Mouse (Mus musculus) kidney, embryonic 15.5 days (tissue): ENCODE results near the gene Dner. TPM values are rescaled to one million over a fixed set of nuclear protein-coding genes. Genes with fewer than 3 reads are reported as not detected.

ENCODE experiments used
- ATAC-seq: fragments of 200-750 bp; cut with Nextera tagmentation; replicated peaks from 2 replicates; pipeline ENCODE4 v1.8.0; 2017; ENCODE audit warnings: moderate TSS enrichment; ENCODE audit not compliant: low FRiP score
- H3K27ac ChIP-seq: fragments of 300-500 bp; sonication (generic); 2 replicates; pipeline ENCODE4 v1.5.1; 2015; ENCODE audit warnings: mild to moderate bottlenecking, inconsistent platforms
- H3K27me3 ChIP-seq: fragments of 300-500 bp; sonication (generic); 2 replicates; pipeline ENCODE4 v1.6.1; 2015; ENCODE audit warnings: inconsistent platforms
- H3K36me3 ChIP-seq: fragments of 300-500 bp; sonication (generic); 2 replicates; pipeline ENCODE4 v1.6.1; 2015; ENCODE audit warnings: inconsistent platforms
- H3K4me1 ChIP-seq: fragments of 300-500 bp; sonication (generic); 2 replicates; pipeline ENCODE4 v1.6.1; 2015; ENCODE audit warnings: inconsistent platforms
- H3K4me2 ChIP-seq: fragments of 300-500 bp; sonication (generic); 2 replicates; pipeline ENCODE4 v1.6.1; 2015; ENCODE audit warnings: moderate library complexity, mild to moderate bottlenecking, inconsistent platforms
- H3K4me3 ChIP-seq: fragments of 300-500 bp; sonication (generic); replicated peaks from 2 replicates; pipeline ENCODE4 v1.5.1; 2015; ENCODE audit warnings: mild to moderate bottlenecking, inconsistent platforms
- H3K9ac ChIP-seq: fragments of 300-500 bp; sonication (generic); 2 replicates; pipeline ENCODE4 v1.6.1; 2015; ENCODE audit warnings: mild to moderate bottlenecking, inconsistent platforms
- H3K9me3 ChIP-seq: fragments of 300-500 bp; sonication (generic); replicated peaks from 2 replicates; pipeline ENCODE4 v1.6.1; 2016; ENCODE audit warnings: inconsistent platforms
- WGBS: fragments of 180-500 bp; shearing (Covaris S2); methylation state at CpG from one replicate; pipeline ENCODE4 v1.1.7; 2015; ENCODE audit warnings: mixed read lengths; 5-methylcytosine and 5-hydroxymethylcytosine counted together
- polyA plus RNA-seq: library from polyadenylated mRNA; unstranded; fragments of >200 nt; fragmentation: Nextera tagmentation; extraction: Ambion mirVana; gene quantifications from 2 replicates; pipeline ENCODE4 v1.2.1, GENCODE M21; 2015

Dner gene
- polyA plus RNA-seq, 1 experiment from 2014 or later, result 2.5 TPM

DNA sequence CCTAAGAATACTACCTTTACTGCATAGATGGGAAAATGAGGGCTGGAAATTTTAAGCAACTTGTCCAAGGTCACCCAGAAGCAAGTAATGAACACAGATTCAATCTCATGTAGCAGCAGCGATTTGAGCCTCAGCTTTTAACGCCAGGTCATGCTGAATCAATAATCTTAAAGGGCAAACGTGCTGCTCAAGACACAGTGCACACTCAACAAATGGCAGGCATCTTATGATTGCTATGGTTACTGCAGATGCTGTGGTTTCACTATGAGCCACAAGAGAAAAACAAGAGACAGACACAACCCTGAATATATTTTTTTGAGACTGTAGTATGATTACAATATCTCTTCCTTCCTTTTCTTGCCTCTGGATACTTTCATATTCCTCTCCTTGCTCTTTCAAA, 228.4 kb downstream of the Dner start:
- Histone ChIP-seq H3K27me3 (no peaks in the 10 kb centered on the region), H3K9me3 (no peaks in the 10 kb centered on the region), H3K9ac (no peak overlapping the region), H3K36me3 (no peaks in the 10 kb centered on the region), H3K27ac (no peak overlapping the region), H3K4me3 (no peak overlapping the region), H3K4me2 (no peak overlapping the region), H3K4me1 (no peaks in the 10 kb centered on the region)
- no peak for ATAC-seq
- WGBS, result 76% methylated on average over 3 of the region's 3 CpGs

DNA sequence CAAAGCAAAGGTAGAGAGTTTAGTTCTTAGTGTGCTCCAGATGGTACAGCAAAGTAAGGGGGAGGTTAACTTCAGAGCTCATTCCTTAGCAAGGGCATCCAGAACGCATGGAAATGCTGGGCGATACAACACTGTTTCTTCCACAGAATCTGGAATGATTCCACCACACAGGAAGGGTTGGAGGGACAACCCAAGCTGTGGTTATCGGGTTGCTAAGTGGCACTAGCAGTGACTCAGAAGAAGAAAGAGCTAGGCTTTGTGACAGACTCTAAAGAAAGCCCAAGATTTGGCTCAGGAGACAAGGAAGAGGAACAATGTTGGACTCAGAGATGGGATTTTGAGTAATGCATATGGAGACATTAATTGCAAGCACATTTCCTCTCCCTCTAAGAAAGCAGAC, 231.3 kb downstream of the Dner start:
- no peaks in the 10 kb centered on the region for H3K27me3 ChIP-seq
- H3K4me1 ChIP-seq, result no peaks in the 10 kb centered on the region
- no peak overlapping the region for H3K9ac ChIP-seq
- no peak overlapping the region for H3K4me2 ChIP-seq
- no peaks in the 10 kb centered on the region for H3K9me3 ChIP-seq
- no peak overlapping the region for H3K4me3 ChIP-seq
- ATAC-seq, result no peak
- whole genome bisulfite sequencing, result 93% methylated on average over 3 of the region's 3 CpGs
- no peaks in the 10 kb centered on the region for H3K36me3 ChIP-seq
- H3K27ac ChIP-seq, result no peak overlapping the region

DNA sequence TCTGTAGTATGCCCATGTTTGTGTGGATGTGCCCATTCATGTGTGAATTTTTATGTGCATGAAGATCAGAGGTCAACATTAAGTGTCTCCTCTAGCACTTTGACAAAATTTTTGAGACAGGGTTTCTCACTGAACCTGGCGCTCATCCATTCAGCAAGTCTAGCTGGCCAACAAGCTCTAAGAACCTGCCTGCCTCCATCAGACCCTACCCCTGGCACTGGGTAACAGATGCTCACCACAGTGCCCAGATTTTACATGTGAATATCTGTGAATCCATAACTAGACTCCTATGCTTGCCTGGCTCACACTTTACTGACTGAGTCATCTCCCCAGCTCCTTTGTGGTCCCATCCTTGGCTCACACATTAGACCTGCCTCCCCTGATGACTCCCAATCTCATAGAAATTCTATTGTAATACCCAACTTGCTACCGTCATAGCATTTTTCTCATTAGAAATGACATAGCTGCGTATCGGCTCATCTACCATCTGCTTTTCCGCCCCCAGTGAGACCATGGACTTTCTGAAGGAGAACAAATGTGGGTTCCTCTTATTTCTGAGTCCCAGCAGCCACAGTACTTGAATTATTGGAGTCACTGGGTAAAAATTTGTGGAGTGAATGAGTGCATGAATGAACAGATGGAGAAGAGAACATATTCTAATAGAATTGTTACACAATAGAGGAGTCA, 231.9 kb downstream of the Dner start:
- Histone ChIP-seq H3K36me3 (no peaks in the 10 kb centered on the region), H3K9me3 (no peaks in the 10 kb centered on the region), H3K9ac (no peak overlapping the region), H3K4me3 (no peak overlapping the region), H3K4me2 (no peak overlapping the region), H3K4me1 (no peaks in the 10 kb centered on the region), H3K27me3 (no peaks in the 10 kb centered on the region), H3K27ac (no peak overlapping the region)
- 91% methylated on average over 5 of the region's 5 CpGs for WGBS
- no peak for ATAC-seq

DNA sequence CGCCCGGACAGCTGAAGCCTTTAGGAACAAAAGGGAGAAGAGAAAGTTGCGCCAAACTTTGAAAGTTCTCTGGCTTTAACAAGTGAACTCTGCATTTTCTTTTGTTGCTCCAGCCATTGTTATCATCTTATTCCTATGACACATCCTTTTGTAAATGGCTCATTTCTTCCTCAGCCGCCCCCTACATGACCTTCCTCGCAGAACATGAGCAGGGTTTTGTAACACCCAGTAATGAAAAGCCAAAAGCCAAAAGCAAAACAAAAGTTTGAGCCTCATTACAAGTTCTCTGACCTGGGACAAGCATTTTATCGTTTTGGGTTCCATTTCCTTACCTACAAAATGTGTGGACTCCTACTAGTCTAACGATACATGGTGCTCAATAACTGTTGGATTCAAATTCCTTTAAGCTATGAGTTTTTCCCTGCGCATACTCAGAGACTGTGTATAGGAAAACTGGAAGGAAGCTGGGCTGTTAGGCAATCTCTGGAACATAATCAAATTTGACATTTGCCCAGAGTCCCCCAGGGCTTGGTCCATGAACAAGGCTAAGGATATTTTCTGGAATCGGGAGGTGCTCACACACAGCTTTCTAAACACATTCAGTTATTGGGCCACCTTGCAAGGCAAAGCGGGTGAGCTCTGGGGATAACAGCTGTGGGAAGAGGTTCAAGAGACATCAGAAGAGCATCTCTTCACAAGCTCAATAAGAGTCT, 246.3 kb downstream of the Dner start:
- no peaks in the 10 kb centered on the region for H3K36me3 ChIP-seq
- 84% methylated on average over 10 of the region's 10 CpGs for WGBS
- no peaks in the 10 kb centered on the region for H3K4me1 ChIP-seq
- no peak overlapping the region for H3K27ac ChIP-seq
- H3K27me3 ChIP-seq, result no peaks in the 10 kb centered on the region
- H3K4me3 ChIP-seq, result no peak overlapping the region
- no peak for ATAC-seq
- H3K9me3 ChIP-seq, result no peaks in the 10 kb centered on the region
- H3K4me2 ChIP-seq, result no peak overlapping the region
- no peak overlapping the region for H3K9ac ChIP-seq

DNA sequence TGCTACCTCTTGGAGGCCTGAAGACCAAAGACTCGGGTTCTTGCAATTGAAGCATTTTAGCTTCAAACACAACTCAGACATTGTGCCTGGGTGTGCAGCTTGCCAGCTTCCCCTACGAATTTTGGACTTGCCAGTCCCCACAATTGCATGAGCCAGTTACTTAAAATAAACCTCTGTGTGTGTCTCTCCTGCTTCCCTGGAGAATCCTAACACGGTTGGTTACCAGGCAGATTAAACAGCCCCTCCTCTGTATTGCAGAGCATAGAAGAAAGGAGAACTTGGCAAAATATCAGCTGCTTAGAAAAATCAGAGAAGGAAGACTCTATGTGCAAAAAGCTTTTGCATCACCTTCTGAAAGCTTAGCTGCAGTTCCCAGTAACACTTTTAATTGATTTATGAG, 252.4 kb downstream of the Dner start:
- H3K4me3 ChIP-seq, result no peak overlapping the region
- H3K4me1 ChIP-seq, result no peaks in the 10 kb centered on the region
- 69% methylated on average over 3 of the region's 3 CpGs for WGBS
- ATAC-seq, result no peak
- no peak overlapping the region for H3K27ac ChIP-seq
- H3K9ac ChIP-seq, result no peak overlapping the region
- H3K9me3 ChIP-seq, result no peaks in the 10 kb centered on the region
- no peaks in the 10 kb centered on the region for H3K36me3 ChIP-seq
- no peaks in the 10 kb centered on the region for H3K27me3 ChIP-seq
- H3K4me2 ChIP-seq, result no peak overlapping the region

DNA sequence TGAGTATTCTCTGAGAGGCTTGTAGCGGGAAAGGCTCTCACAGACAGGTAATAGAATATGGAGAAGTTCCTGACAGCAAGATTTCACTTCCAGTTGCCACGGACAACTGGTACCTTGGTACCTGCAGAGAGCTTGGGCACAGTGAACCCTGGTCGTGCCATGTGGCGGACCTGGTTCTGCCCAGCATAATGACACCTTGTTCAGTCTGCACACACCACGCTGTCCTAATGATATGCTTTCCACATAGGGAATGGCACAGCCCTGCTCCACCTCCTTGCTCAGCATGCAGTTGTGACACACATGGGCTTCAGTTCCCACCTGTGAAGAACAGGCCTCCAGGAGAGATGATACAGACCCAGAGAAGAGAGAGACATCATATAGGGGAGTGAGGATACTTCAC, 253.0 kb downstream of the Dner start:
- H3K36me3 ChIP-seq, result no peaks in the 10 kb centered on the region
- H3K4me1 ChIP-seq, result no peaks in the 10 kb centered on the region
- ATAC-seq, result no peak
- H3K4me3 ChIP-seq, result no peak overlapping the region
- no peak overlapping the region for H3K4me2 ChIP-seq
- 91% methylated on average over 5 of the region's 5 CpGs for WGBS
- no peak overlapping the region for H3K9ac ChIP-seq
- H3K9me3 ChIP-seq, result no peaks in the 10 kb centered on the region
- no peaks in the 10 kb centered on the region for H3K27me3 ChIP-seq
- no peak overlapping the region for H3K27ac ChIP-seq

DNA sequence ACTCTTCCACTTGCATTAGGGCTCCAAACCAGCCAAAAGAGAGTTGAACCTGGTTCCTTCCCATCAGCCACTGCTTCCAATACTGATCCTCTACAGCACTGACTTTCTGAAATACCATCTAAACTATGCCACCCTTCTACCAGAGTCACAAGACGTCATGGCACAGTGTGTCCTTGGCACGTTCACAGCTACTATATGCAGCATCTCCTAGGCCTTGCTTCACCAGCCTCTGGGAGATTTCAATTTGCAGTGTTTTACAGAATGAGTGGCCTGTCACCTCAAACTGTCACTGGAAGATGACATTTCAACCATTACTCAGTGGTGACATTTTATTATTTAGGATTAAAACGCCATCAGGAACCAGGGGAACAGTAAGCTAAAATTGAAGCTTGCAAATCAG, 254.6 kb downstream of the Dner start:
- H3K27ac ChIP-seq, result no peak overlapping the region
- no peak overlapping the region for H3K4me3 ChIP-seq
- H3K4me2 ChIP-seq, result no peak overlapping the region
- ATAC-seq, result no peak
- no peaks in the 10 kb centered on the region for H3K27me3 ChIP-seq
- 85% methylated on average over 3 of the region's 3 CpGs for WGBS
- H3K4me1 ChIP-seq, result no peaks in the 10 kb centered on the region
- no peaks in the 10 kb centered on the region for H3K36me3 ChIP-seq
- no peak overlapping the region for H3K9ac ChIP-seq
- H3K9me3 ChIP-seq, result no peaks in the 10 kb centered on the region

DNA sequence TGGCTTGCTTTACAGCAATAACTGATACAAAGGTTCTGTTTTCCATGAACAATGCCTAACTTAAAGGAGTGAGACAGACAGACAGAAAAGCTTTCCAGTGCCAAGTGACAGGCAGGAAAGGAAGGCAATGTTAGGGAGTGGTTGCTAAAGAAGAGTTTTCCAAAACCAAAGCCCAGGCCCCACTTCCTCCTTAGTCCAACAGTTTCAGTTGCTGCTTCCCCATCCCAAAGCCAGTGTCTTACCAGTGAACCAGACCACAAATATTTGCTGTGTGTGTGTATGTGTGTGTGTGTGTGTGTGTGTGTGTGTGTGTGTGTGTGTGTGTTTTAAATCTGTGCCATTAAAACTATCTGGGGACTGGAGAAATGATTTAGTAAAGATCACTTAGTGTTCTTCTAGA, 258.5 kb downstream of the Dner start:
- Histone ChIP-seq H3K27me3 (no peaks in the 10 kb centered on the region), H3K36me3 (no peaks in the 10 kb centered on the region), H3K4me3 (no peak overlapping the region), H3K27ac (no peak overlapping the region), H3K9me3 (no peaks in the 10 kb centered on the region), H3K9ac (no peak overlapping the region), H3K4me2 (no peak overlapping the region), H3K4me1 (no peaks in the 10 kb centered on the region)
- ATAC-seq, result no peak

DNA sequence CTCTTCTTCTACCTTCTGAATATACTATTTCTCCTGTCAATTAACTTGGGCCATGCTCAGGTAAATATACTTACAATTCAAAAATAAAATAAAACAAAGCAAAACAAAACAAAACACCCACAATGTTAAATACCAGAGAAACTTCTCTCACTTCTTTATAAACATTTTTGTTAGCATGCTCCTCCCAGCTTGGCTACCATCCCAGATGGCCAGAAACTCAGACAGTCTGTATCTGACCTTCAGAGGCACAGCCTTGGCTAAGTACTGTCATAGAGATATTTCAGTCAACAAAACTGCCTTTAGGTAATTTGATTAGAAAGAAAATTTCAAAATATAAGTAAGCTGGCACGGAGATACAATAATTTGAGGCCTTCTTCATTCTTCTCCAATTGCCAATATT, 259.7 kb downstream of the Dner start:
- no peaks in the 10 kb centered on the region for H3K4me1 ChIP-seq
- H3K4me3 ChIP-seq, result no peak overlapping the region
- H3K27ac ChIP-seq, result no peak overlapping the region
- H3K9me3 ChIP-seq, result no peaks in the 10 kb centered on the region
- ATAC-seq, result no peak
- H3K36me3 ChIP-seq, result no peaks in the 10 kb centered on the region
- no peak overlapping the region for H3K4me2 ChIP-seq
- WGBS, result 76% methylated on average over 1 of the region's 1 CpGs
- no peak overlapping the region for H3K9ac ChIP-seq
- H3K27me3 ChIP-seq, result no peaks in the 10 kb centered on the region

DNA sequence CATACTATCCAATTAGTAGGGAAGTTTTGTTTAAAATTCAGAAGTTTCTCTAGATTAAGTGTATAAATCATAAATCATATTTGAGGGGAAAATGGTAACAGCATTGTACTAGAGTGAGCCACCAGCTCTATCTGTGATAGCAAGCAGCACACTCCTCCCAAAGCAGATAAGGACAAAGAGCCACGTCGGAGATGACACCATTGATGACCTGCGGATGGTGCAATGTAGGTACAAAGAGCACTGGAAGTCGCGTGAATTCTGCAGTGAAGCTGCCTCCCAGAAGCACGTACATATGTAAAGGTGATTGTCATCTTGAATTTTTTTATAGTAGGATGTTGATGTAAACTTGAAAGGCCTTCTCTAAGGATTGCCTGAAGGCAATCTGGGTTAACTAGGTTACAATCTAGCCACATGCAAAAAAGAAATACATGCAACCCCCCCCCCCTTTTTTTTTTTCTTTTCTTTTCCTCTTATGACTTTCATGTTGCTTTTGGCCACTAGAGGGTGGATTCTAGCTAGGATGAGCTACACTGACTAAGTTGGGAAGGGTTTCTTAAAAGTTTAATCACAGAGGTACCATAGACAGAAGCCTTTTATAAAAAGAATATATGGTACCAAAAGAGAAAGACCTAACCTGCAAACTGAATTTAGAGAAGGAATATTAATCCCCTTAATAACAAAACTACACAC, 262.6 kb downstream of the Dner start:
- no peaks in the 10 kb centered on the region for H3K9me3 ChIP-seq
- no peaks in the 10 kb centered on the region for H3K27me3 ChIP-seq
- no peak overlapping the region for H3K9ac ChIP-seq
- ATAC-seq, result no peak
- no peak overlapping the region for H3K4me3 ChIP-seq
- no peak overlapping the region for H3K27ac ChIP-seq
- no peaks in the 10 kb centered on the region for H3K4me1 ChIP-seq
- H3K36me3 ChIP-seq, result no peaks in the 10 kb centered on the region
- WGBS, result 79% methylated on average over 6 of the region's 6 CpGs
- H3K4me2 ChIP-seq, result no peak overlapping the region

DNA sequence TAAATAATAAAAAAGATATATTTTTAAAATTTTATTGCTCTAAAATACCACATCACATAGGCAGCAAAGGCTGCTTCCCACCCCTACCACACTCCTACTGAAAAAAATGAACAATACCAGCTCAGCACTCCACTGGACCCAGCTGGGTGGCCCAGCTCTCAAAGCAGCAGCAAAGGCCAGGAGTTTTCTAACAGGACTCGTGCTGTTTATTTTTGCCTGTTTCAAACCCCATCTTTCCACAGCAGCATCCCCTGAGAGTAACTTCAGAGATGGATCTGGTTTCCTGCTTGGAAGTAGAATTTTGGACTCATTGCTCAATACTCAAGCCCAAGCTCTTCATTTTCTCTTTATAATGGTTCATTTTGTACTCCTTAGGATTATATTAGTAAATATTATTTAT, 263.7 kb downstream of the Dner start:
- H3K9me3 ChIP-seq, result no peaks in the 10 kb centered on the region
- no peak overlapping the region for H3K27ac ChIP-seq
- no peak overlapping the region for H3K4me2 ChIP-seq
- ATAC-seq, result no peak
- H3K9ac ChIP-seq, result no peak overlapping the region
- H3K27me3 ChIP-seq, result no peaks in the 10 kb centered on the region
- no peak overlapping the region for H3K4me3 ChIP-seq
- H3K4me1 ChIP-seq, result no peaks in the 10 kb centered on the region
- H3K36me3 ChIP-seq, result no peaks in the 10 kb centered on the region
- WGBS, result 63% methylated on average over 1 of the region's 1 CpGs

DNA sequence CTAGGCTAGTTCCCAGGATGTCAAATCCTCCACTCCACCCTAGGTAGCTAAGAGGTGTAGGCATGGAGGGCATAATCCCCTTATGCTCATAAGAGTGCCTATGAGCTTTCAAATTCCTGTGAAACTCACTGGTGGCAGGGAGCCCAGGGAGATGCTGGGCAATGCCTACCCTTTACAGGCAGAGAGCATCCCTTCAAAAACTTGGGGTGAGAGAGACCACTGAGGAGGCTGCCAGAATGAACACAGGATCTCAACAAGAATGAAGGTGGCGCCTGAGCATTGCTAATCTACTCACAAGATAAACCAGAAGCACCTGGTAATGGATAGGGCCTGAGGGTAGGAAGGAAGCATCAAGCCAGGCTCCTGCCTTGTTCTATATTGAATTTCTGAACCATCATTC, 267.7 kb downstream of the Dner start:
- H3K27me3 ChIP-seq, result no peaks in the 10 kb centered on the region
- no peaks in the 10 kb centered on the region for H3K4me1 ChIP-seq
- no peaks in the 10 kb centered on the region for H3K36me3 ChIP-seq
- no peak overlapping the region for H3K4me2 ChIP-seq
- ATAC-seq, result no peak
- H3K4me3 ChIP-seq, result no peak overlapping the region
- WGBS, result 79% methylated on average over 1 of the region's 1 CpGs
- no peak overlapping the region for H3K9ac ChIP-seq
- no peaks in the 10 kb centered on the region for H3K9me3 ChIP-seq
- H3K27ac ChIP-seq, result no peak overlapping the region
